Mouse (Mus musculus): ENCODE measurements around the gene Olfr56.

GRCm38 (mm10) chr11:49083808-49084207, 105.1 kb downstream of the Olfr56 start:
- no peak for TF ChIP-seq CHD2 (IDR thresholded peaks at IDR 0.05; ENCODE audit: low read depth, low read length)
- no peak for TF ChIP-seq MAFK (IDR thresholded peaks at IDR 0.05; ENCODE audit: insufficient read depth, low read depth, low read length)
- no peak for TF ChIP-seq ZC3H11A (IDR thresholded peaks at IDR 0.05; ENCODE audit: borderline replicate concordance, low read depth, low read length)
- no peak for TF ChIP-seq ZNF384 (IDR thresholded peaks at IDR 0.05; ENCODE audit: low read depth, low read length)
- TF ChIP-seq HCFC1 (IDR thresholded peaks at IDR 0.05; ENCODE audit: borderline replicate concordance, insufficient read depth, low read length): no peak
